Mouse (Mus musculus) duodenum, adult 2 months (tissue): Measurements from ENCODE around the gene Gm20772. TPM values are rescaled to one million over a fixed set of nuclear protein-coding genes. Genes with fewer than 3 reads are reported as not detected.

Experiments used
- polyA plus RNA-seq: library from polyadenylated mRNA; depleted of rRNA; stranded (reverse); fragments of >200 nt; gene quantifications from 2 replicates; pipeline ENCODE4 v1.2.3, GENCODE M21; 2012; ENCODE audit warnings: low replicate concordance; rRNA removed

The Gm20772 gene
- not detected in 2 replicates for polyA plus RNA-seq

DNA sequence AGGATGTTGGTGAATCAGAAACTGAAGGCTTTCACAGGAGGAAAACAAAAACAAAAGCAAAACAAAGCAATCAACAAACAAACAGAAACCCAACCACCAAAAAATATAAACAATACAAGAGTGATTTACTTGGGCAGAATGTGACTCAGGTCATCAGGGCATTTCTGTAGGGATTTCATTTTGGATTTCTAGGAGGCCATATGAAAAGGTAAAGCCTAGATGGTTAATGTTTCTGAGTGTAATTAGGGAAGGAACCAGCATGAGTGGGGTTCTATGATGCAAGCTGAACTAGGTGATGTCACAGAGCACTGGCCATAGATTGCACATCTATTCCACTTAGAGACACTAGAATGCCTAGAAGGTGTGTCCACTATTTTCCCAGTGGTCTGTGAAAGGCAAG lies at the start of gene Gm20772, which contains the start of gene Gm20831:
TSS of gene Gm20772 (plus strand) at position 301 of the 400 bp plus-strand sequence.
TSS of gene Gm20831 (plus strand) at position 301 of the 400 bp plus-strand sequence.

DNA sequence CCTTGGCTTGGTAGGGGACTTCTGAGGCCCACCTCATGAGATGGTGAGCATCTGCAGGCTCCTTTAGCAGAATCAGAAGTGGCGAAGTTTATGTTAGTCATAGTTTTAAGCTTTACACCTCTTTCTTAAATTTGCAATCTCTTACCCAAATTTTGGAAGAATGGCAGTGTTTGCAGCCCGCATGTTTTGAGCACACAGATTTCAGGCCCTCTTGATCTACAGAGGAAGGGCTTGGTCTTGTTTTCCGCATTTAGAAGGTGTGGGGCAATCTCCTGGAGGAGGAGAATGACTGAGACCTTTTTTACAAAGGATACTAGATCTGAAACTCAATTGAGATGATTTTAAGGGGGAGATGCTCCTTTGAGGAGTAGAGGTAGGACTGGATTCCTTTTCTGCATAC lies 28.4 kb upstream of the Gm20772 start, which contains the start of gene Gm21904:
TSS of gene Gm21904 (minus strand) at position 101 of the 400 bp plus-strand sequence.

Other genes starting within 250 kb of the Gm20772 start
- gene Gm21904, start 28.5 kb upstream of the Gm20772 start, polyA plus RNA-seq, result not detected in 2 replicates
- not detected in 2 replicates for gene Gm20831, start within 50 bp of the Gm20772 start, polyA plus RNA-seq
- not detected in 2 replicates for gene Srsy, start 62.6 kb downstream of the Gm20772 start, polyA plus RNA-seq
- not detected in 2 replicates for gene Gm21764, start 187.1 kb downstream of the Gm20772 start, polyA plus RNA-seq
- not detected in 2 replicates for gene Ssty1, start 214.4 kb downstream of the Gm20772 start, polyA plus RNA-seq